Mouse (Mus musculus): ENCODE measurements around the gene Tmco4.

GRCm38 (mm10) chr4:138967485-138967884 is 5.2 kb upstream of the Tmco4 start:
- no peak for TF ChIP-seq POLR2A (IDR thresholded peaks at IDR 0.05; ENCODE audit: control insufficient read depth, low read depth, low read length)
- no peak for TF ChIP-seq CTCF (IDR thresholded peaks at IDR 0.05; ENCODE audit: control insufficient read depth, insufficient read depth, insufficient replicate concordance, low read depth, low read length)

Measured in testis, adult 2 months (tissue).